Mouse (Mus musculus): Measurements from ENCODE around the gene Krt20.

GRCm38 (mm10) chr11:99396034-99396433 is 41.9 kb downstream of the Krt20 start:
- no peak for TF ChIP-seq POLR2A (IDR thresholded peaks at IDR 0.05; ENCODE audit: low read depth, low read length)
- no peak for TF ChIP-seq CTCF (conservative IDR thresholded peaks at IDR 0.05; ENCODE audit: insufficient read depth, insufficient read length, low read depth, low read length)
